Mouse (Mus musculus) small intestine, adult 2 months (tissue): ENCODE data around the gene Ano1.

Source experiments
- CTCF ChIP-seq: fragments of 200-500 bp; IDR thresholded peaks from 2 replicates; pipeline ENCODE4 v1.5.1; 2012; ENCODE audit warnings: low read depth, mild to moderate bottlenecking, control low read depth, inconsistent platforms, low read length, moderate library complexity, mixed read lengths; ENCODE audit not compliant: insufficient replicate concordance, insufficient read length; ENCODE audit errors: extremely low read depth
- POLR2A ChIP-seq: fragments of 200-500 bp; IDR thresholded peaks from 2 replicates; pipeline ENCODE4 v1.6.1; 2012; ENCODE audit warnings: low read depth, mild to moderate bottlenecking, control low read depth, inconsistent platforms, low read length, moderate library complexity

DNA sequence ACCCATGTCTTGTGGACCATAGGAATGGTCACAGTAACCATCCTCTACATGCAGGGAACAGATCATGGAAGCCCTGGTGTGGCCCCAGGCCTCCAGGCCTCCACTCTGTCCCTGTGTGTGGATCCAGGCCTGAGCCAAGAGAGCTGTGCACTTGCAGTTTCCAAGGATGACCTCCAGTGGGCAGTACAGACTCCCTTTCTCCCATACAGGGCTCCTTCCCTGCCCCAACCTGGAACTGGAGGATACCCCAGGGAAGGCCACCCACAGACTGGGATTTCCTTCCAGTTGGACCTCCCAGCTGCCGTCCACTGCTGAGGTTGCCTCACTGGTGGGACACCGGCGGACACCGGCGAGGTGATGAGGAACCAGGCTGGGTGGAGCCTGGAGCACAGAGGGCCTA lies 29.6 kb upstream of the Ano1 start:
- TF ChIP-seq POLR2A (no peak), CTCF (peak; percentile 68; the same call in 1 of the 2 replicates)
